Mouse (Mus musculus) liver, embryonic 13.5 days (tissue): ENCODE data around the gene Parm1. TPM values are rescaled to one million over a fixed set of nuclear protein-coding genes. Genes with fewer than 3 reads are reported as not detected.

Experiments
- ATAC-seq: fragments of 200-750 bp; cut with Nextera tagmentation; 2 replicates; pipeline ENCODE4 v1.8.0; 2017; ENCODE audit warnings: low read depth, mild to moderate bottlenecking, moderate number of reproducible peaks, moderate library complexity
- DNase-seq: peaks from one replicate; pipeline ENCODE4 v3.0.0; 2022
- H3K27ac ChIP-seq: fragments of 300-500 bp; sonication (generic); 2 replicates; pipeline ENCODE4 v1.5.1; 2015; ENCODE audit warnings: moderate library complexity, mild to moderate bottlenecking, inconsistent platforms
- H3K27me3 ChIP-seq: fragments of 300-500 bp; sonication (generic); 2 replicates; pipeline ENCODE4 v1.6.1; 2015; ENCODE audit warnings: mild to moderate bottlenecking, inconsistent platforms
- H3K36me3 ChIP-seq: fragments of 300-500 bp; sonication (generic); 2 replicates; pipeline ENCODE4 v1.6.1; 2015; ENCODE audit warnings: mild to moderate bottlenecking, inconsistent platforms
- H3K4me1 ChIP-seq: fragments of 300-500 bp; sonication (generic); replicated peaks from 2 replicates; pipeline ENCODE4 v1.6.1; 2015; ENCODE audit warnings: inconsistent platforms
- H3K4me2 ChIP-seq: fragments of 300-500 bp; sonication (generic); 2 replicates; pipeline ENCODE4 v1.6.1; 2015; ENCODE audit warnings: inconsistent platforms, mild to moderate bottlenecking, moderate library complexity
- H3K4me3 ChIP-seq: fragments of 300-500 bp; sonication (generic); replicated peaks from 2 replicates; pipeline ENCODE4 v1.5.1; 2015; ENCODE audit warnings: mild to moderate bottlenecking, inconsistent platforms
- H3K9ac ChIP-seq: fragments of 300-500 bp; sonication (generic); 2 replicates; pipeline ENCODE4 v1.6.1; 2015; ENCODE audit warnings: mild to moderate bottlenecking, inconsistent platforms
- H3K9me3 ChIP-seq: fragments of 300-500 bp; sonication (generic); replicated peaks from 2 replicates; pipeline ENCODE4 v1.6.1; 2016; ENCODE audit warnings: inconsistent platforms
- WGBS: fragments of 180-500 bp; shearing (Covaris S2); methylation state at CpG from one replicate; pipeline ENCODE4 v1.1.7; 2015; ENCODE audit not compliant: insufficient replicate concordance; 5-methylcytosine and 5-hydroxymethylcytosine counted together
- polyA plus RNA-seq: library from polyadenylated mRNA; unstranded; fragments of >200 nt; fragmentation: Nextera tagmentation; extraction: Ambion mirVana; gene quantifications from 2 replicates; pipeline ENCODE4 v1.2.1, GENCODE M21; 2015

Gene Parm1
- polyA plus RNA-seq, 1 experiment from 2014 or later, result 1.6 TPM

DNA sequence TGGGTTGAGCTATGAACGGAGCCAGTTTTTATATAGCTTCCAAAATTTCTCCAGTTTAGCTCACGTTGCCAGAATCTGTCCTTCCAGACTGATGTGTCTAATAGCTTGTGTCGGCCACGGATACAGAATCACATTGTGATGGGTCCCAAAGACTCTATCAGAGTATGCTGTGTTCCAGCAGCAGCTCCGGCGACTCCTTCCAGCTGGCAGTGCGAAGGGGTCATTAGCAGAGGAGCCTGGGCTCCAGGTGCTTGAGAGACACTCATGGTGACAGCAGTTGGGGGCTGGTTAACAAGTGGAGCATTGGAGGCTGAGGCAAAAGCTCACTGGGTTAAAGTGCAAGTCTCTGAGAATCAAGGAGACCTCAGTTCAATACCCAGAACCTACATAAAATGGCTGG, 61.5 kb downstream of the Parm1 start:
- ATAC-seq, result no peak
- no peak overlapping the region for H3K4me2 ChIP-seq
- H3K9ac ChIP-seq, result no peak overlapping the region
- H3K4me1 ChIP-seq, result no peaks in the 10 kb centered on the region
- no peaks in the 10 kb centered on the region for H3K36me3 ChIP-seq
- no peaks in the 10 kb centered on the region for H3K27me3 ChIP-seq
- whole genome bisulfite sequencing, result 74% methylated on average over 7 of the region's 7 CpGs
- H3K27ac ChIP-seq, result no peak overlapping the region
- DNase-seq, result no peak
- no peak overlapping the region for H3K4me3 ChIP-seq
- H3K9me3 ChIP-seq, result no peaks in the 10 kb centered on the region

DNA sequence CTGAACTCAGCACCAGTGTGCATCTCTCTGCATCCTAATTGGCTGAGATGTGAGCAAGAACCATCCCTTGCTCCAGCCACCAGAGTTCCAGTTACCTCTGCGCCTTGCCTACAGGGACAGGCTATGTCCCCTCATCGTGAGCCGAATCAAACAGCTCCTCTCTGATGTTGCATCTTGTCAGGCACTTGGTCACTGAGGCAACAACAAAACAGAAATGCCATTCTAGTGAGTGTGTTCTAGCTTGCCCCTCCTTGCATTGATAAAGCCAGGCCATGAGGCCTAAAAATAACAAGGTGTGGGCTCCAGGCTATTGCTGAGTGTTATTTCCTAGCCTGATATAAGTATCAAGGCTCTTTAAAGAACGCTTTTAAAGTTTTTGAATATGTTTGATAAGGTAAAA, 64.4 kb downstream of the Parm1 start:
- Histone ChIP-seq H3K36me3 (no peaks in the 10 kb centered on the region), H3K4me2 (no peak overlapping the region), H3K9ac (no peak overlapping the region), H3K4me3 (no peak overlapping the region), H3K27ac (no peak overlapping the region), H3K27me3 (no peaks in the 10 kb centered on the region), H3K4me1 (no peaks in the 10 kb centered on the region), H3K9me3 (no peaks in the 10 kb centered on the region)
- DNase-seq, result no peak
- no peak for ATAC-seq
- WGBS, result 67% methylated on average over 4 of the region's 4 CpGs

DNA sequence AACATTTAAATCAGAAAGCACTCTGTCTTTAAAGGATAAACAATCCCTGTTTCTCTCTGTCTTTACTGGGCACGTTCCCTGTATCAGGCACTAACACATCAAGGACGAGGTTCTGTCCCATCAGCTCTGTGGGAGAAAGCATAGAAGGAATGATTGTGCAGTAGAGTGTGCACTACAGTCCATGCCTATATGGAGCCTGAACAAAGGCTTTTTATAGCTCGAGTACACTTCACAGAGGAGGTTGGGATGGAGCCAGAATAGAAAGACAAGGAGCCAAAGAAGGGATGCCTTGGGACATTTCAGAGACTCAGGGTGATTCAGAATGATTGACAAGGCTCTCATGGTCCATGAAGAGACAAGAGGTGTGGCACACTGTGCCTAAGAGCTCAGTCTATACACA, 68.8 kb downstream of the Parm1 start:
- ATAC-seq (no peak), DNase-seq (no peak)
- no peaks in the 10 kb centered on the region for H3K36me3 ChIP-seq
- H3K4me2 ChIP-seq, result no peak overlapping the region
- 46% methylated on average over 3 of the region's 3 CpGs for WGBS
- no peaks in the 10 kb centered on the region for H3K4me1 ChIP-seq
- no peak overlapping the region for H3K4me3 ChIP-seq
- H3K27me3 ChIP-seq, result no peaks in the 10 kb centered on the region
- no peak overlapping the region for H3K27ac ChIP-seq
- H3K9me3 ChIP-seq, result no peaks in the 10 kb centered on the region
- H3K9ac ChIP-seq, result no peak overlapping the region

DNA sequence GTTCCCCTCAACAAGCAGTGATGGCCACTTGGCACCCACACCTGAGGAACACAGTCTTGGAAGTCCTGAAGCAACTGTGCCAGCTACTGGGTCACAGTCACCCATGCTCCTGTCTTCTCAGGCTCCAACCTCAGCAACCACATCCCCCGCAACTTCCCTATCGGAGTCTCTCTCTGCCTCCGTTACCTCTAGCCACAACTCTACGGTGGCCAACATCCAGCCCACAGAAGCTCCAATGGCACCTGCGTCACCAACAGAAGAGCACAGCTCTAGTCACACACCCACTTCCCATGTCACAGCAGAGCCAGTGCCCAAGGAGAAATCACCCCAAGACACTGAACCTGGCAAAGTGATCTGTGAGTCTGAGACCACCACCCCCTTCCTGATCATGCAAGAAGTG, 76.7 kb downstream of the Parm1 start:
- DNase-seq (no peak), ATAC-seq (no peak)
- H3K4me3 ChIP-seq, result no peak overlapping the region
- H3K27me3 ChIP-seq, result no peaks in the 10 kb centered on the region
- H3K9ac ChIP-seq, result no peak overlapping the region
- H3K4me2 ChIP-seq, result no peak overlapping the region
- H3K4me1 ChIP-seq, result no peaks in the 10 kb centered on the region
- WGBS, result 74% methylated on average over 5 of the region's 5 CpGs
- H3K36me3 ChIP-seq, result no peaks in the 10 kb centered on the region
- H3K27ac ChIP-seq, result no peak overlapping the region
- no peaks in the 10 kb centered on the region for H3K9me3 ChIP-seq

DNA sequence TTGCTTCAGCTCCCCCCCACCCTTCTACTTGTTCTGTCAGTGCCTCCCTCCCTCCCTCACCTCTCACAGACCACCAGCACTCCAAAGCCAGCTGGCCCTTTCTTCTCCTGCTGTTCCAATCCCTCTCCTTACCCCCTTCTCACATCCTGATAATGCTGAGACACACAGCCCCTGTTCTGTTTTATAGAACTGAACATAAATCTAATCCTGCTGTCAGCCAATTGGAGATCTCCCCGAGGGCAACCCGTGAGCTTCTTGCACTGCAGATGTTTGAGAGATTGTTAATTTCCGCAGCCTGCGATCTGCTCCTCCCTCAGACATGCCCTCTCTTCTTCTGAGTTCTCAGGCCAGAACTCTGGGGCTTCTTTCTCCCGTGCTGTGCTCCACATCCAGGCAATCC, 79.8 kb downstream of the Parm1 start:
- no peak overlapping the region for H3K27ac ChIP-seq
- H3K36me3 ChIP-seq, result no peaks in the 10 kb centered on the region
- H3K27me3 ChIP-seq, result no peaks in the 10 kb centered on the region
- H3K9ac ChIP-seq, result no peak overlapping the region
- no peak overlapping the region for H3K4me3 ChIP-seq
- WGBS, result 59% methylated on average over 5 of the region's 5 CpGs
- no peak for ATAC-seq
- no peak for DNase-seq
- H3K4me2 ChIP-seq, result no peak overlapping the region
- no peaks in the 10 kb centered on the region for H3K9me3 ChIP-seq
- no peaks in the 10 kb centered on the region for H3K4me1 ChIP-seq

DNA sequence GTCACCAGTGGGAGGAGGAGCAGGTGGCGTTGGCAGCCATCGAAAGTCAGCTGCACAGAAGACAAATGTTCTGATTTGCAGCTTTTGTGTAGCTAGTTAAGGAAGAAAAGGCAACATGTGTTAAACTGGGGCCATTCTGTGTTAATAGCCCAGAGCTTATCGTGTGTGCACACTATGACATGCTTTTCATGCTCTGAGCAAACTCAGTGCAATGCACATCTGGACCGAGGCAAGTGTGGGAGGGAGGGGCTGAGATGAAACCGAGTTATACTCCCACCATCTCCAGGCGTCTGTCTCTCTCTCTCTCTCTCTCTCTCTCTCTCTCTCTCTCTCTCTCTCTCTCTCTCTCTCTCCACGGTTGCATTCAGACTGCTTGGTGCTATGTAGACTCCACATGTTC, 82.4 kb downstream of the Parm1 start:
- Histone ChIP-seq H3K27me3 (no peaks in the 10 kb centered on the region), H3K4me3 (no peak overlapping the region), H3K9me3 (no peaks in the 10 kb centered on the region), H3K4me1 (no peaks in the 10 kb centered on the region), H3K27ac (no peak overlapping the region), H3K9ac (no peak overlapping the region), H3K4me2 (no peak overlapping the region), H3K36me3 (no peaks in the 10 kb centered on the region)
- no peak for ATAC-seq
- no peak for DNase-seq
- 57% methylated on average over 7 of the region's 7 CpGs for WGBS

DNA sequence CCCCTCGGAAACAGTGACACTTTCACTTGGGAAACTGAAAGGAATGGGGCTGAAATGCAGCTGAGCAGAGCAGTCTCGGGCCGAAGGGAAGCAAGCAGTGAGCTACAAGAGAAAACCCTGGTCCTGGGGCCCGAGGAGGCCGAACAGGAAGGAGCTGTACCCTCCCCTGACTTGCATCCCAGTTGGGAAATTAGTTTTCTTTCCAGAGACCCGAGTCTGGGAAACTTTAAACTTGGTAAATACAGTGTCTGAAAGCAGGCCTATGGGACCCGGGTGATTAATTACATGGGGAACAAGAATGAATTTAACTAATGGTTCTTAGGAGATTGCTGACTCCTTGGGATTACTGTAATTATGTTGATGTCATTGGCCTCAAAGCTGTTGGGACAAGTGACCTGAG, 85.9 kb downstream of the Parm1 start:
- no peak overlapping the region for H3K4me3 ChIP-seq
- 56% methylated on average over 7 of the region's 7 CpGs for WGBS
- no peak for ATAC-seq

DNA sequence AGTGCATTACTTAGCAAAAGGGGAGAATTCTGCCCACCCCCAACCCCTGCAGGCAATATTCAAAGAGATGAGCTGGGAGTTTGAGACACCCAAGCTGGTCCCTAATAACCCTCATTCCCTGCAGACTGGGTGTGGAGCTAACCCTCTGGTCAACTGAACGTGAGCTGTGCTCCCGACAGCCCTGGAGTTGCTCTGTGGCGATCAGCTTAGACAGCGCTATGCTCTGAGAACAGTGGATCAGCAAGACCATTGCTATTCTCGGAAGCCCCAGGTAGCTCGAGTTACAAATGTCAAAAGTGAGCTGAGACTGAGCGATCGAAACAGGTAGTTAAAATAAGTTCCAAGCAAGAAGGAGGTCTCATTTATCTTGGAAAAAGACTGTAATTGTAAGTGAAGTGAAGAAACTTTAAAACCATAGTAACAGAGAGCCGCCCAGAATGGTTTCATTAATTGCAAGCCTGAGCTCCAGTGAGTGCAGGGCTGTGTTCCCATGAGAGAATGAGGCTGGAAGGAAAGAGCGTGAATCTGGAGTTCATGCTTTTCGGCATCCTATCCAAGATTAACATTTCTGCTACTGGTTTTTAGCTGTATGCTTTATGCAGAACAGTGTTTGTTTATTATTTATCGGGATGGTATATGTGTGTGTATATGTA, 86.5 kb downstream of the Parm1 start:
- ATAC-seq (no peak), DNase-seq (no peak)
- Histone ChIP-seq H3K9ac (no peak overlapping the region), H3K4me1 (no peaks in the 10 kb centered on the region), H3K27ac (no peak overlapping the region), H3K9me3 (no peaks in the 10 kb centered on the region), H3K27me3 (no peaks in the 10 kb centered on the region), H3K36me3 (no peaks in the 10 kb centered on the region), H3K4me3 (no peak overlapping the region), H3K4me2 (no peak overlapping the region)
- WGBS, result 71% methylated on average over 12 of the region's 12 CpGs

More for the DNA sequence above, 85.9 kb downstream of the Parm1 start:
- Histone ChIP-seq H3K4me2 (no peak overlapping the region), H3K36me3 (no peaks in the 10 kb centered on the region), H3K9me3 (no peaks in the 10 kb centered on the region), H3K9ac (no peak overlapping the region), H3K4me1 (no peaks in the 10 kb centered on the region), H3K27me3 (no peaks in the 10 kb centered on the region), H3K27ac (no peak overlapping the region)
- no peak for DNase-seq

DNA sequence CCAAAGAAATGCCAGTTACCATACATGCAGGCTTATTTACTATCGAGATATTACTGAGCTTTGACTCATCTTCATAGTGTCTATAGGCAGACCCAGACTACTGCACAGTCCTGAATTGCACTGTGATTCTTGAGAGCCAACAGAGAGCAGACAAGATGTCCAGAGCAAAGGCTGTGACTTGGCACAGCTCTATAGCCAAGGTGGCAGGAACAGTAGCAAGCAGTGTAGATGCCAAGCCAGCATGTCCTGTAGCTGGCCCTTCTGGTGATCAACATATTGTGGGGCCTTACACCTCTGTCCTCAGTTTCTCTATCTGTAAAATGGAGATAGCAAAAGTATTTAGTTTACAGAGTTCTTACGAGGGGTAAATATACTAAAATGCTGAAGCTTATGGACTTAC, 89.8 kb downstream of the Parm1 start:
- no peak overlapping the region for H3K27ac ChIP-seq
- WGBS, result 69% methylated on average over 2 of the region's 2 CpGs
- H3K4me1 ChIP-seq, result no peaks in the 10 kb centered on the region
- no peak overlapping the region for H3K9ac ChIP-seq
- DNase-seq (no peak), ATAC-seq (no peak)
- no peaks in the 10 kb centered on the region for H3K36me3 ChIP-seq
- no peaks in the 10 kb centered on the region for H3K9me3 ChIP-seq
- H3K4me2 ChIP-seq, result no peak overlapping the region
- no peaks in the 10 kb centered on the region for H3K27me3 ChIP-seq
- H3K4me3 ChIP-seq, result no peak overlapping the region

DNA sequence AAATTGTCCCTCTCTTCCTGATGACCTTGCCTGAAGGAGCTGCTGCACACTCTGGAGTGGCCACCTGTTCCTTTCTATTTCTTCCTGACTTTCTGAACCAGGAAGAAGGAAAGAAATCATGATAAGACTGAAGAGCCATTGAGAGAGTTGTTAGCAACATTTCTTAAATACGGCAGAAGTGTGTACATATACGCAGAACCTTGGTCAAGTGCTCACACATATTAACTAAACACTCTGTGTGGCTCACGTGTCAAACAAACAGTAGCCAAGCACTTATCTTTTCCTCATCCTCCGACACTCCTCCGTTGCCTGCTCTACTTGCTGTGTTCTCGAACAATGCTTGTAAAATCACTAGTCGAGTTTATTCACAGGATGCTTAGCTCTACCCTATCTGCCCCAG, 90.4 kb downstream of the Parm1 start:
- H3K36me3 ChIP-seq, result no peaks in the 10 kb centered on the region
- no peak overlapping the region for H3K4me2 ChIP-seq
- H3K4me1 ChIP-seq, result no peaks in the 10 kb centered on the region
- H3K9ac ChIP-seq, result no peak overlapping the region
- 66% methylated on average over 7 of the region's 7 CpGs for WGBS
- H3K27ac ChIP-seq, result no peak overlapping the region
- H3K4me3 ChIP-seq, result no peak overlapping the region
- no peaks in the 10 kb centered on the region for H3K9me3 ChIP-seq
- DNase-seq (no peak), ATAC-seq (no peak)
- no peaks in the 10 kb centered on the region for H3K27me3 ChIP-seq

DNA sequence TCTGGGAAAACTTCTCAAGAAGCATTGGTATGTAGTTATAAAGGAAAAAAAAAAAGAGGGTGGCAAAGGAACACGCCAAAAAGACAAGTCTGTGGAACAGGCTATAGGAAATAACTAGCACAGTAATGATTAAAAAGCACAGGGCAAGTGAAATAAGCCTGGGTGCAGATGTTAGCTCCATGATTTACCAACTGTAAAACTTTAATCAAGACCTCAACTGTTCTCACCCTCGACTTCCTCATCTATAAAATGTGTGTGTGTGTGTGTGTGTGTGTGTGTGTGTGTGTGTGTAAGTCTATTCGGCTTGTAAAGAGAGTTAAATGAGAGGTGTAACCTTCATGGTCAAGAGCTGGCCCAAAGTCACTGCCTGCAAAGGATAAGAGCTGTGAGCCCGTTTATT, 91.6 kb downstream of the Parm1 start:
- H3K4me2 ChIP-seq, result no peak overlapping the region

DNA sequence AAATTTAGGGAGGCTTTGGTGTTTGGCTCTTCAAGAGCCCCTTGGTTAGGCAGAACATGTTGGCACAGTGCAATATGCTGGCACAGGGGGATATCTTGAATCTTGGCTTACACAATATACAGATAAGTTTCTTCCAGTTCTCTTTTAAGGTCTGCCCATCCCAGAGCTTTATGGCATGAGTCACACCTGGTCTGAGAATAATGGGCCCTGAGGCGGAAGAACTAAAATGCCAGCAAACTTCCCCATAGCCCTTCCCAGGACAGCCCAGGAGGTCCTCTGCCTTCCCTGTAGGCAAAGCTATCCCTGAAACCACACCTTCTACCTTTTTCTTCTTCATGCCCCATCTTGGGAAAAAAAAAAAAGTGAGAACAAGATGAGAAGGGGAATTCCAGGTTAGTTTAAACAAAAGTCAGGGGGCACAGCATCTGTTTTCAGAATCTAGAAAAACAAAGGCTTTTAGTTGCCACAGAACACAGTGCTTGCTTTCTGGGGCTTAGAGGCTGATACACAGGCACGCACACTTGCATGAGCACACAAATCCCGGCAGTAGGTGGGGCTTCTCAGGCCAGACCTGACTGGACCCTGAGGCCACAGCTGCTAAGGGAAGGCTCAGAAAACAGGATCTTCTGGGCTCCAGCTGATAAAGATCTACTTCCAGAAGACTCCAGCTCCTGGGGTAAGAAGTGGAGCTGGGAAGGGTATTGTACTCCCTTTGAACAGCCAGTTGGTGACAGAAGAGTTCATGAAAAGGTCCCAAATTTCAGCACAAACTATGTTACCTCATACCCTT, 92.3 kb downstream of the Parm1 start:
- Histone ChIP-seq H3K4me2 (no peak overlapping the region), H3K9ac (no peak overlapping the region), H3K27me3 (no peaks in the 10 kb centered on the region), H3K36me3 (no peaks in the 10 kb centered on the region), H3K4me1 (no peaks in the 10 kb centered on the region), H3K4me3 (no peak overlapping the region), H3K27ac (no peak overlapping the region), H3K9me3 (no peaks in the 10 kb centered on the region)
- no peak for ATAC-seq
- DNase-seq, result no peak
- WGBS, result 62% methylated on average over 3 of the region's 3 CpGs

More for the DNA sequence above, 91.6 kb downstream of the Parm1 start:
- H3K9me3 ChIP-seq, result no peaks in the 10 kb centered on the region
- WGBS, result 53% methylated on average over 4 of the region's 4 CpGs
- no peak for DNase-seq
- no peak overlapping the region for H3K27ac ChIP-seq
- no peaks in the 10 kb centered on the region for H3K4me1 ChIP-seq
- H3K27me3 ChIP-seq, result no peaks in the 10 kb centered on the region
- no peak for ATAC-seq
- no peak overlapping the region for H3K9ac ChIP-seq
- H3K36me3 ChIP-seq, result no peaks in the 10 kb centered on the region
- H3K4me3 ChIP-seq, result no peak overlapping the region
